Mouse (Mus musculus): ENCODE measurements around the gene Ear1.
"Not testable (repeated sequence)": the region's sequence is repeated elsewhere in the genome, so short reads cannot be mapped to it uniquely, and the experiment has no call there.

DNA sequence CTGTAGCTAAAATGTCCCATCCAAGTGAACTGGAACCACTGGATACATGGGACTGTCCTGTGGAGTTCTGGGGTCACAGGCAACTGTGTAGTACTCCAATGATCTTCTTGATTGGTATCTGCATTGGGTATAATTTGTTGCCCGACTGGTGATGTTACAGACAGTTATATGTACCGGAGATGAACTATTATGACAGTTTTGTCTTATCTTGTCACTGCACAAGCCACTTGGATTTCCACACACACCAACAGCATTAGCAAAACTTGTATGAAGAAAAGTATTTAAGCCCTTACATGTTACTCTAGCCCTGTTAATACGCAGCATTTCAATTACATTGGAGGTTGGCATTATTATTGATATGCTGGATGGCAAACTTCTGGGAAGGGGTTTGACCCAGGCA lies 455 bp downstream of the Ear1 start:
- TF ChIP-seq CTCF (IDR thresholded peaks at IDR 0.05; ENCODE audit: low read depth, low read length); POLR2A (IDR thresholded peaks at IDR 0.05; ENCODE audit: borderline replicate concordance, low read depth, low read length): not testable (repeated sequence)

Data from bone marrow macrophage, adult 2 months (primary cell).